ENCODE assay signal across 21 mouse cellular contexts in genomic region chr15:38608207-38608870, GRCm38 (mm10).
DNase-seq lines count a peak whose midpoint lies in the region; ATAC-seq and TF ChIP-seq lines count a peak whose summit lies in the region.
"Had no signal": no experiment of that assay in that cellular context is flagged by ENCODE, and none has a peak within 500 bp of the region (broad histone marks: within the 10 kb centered on the region; RNA-seq: fewer than 3 reads in every experiment).

No protein-coding gene starts in this region.

- no peak for TF ChIP-seq POLR2A in brain, embryonic 14.5 days (IDR thresholded peaks at IDR 0.05; ENCODE audit: borderline replicate concordance, extremely low read depth, insufficient read depth, insufficient read length, poor library complexity, severe bottlenecking)

- H3K27ac ChIP-seq in neural tube, embryonic 14.5 days (ENCODE audit: low read depth, low read length): no peak overlapping the region; the same call in 1 of the 2 replicates
- H3K27ac ChIP-seq: embryonic facial prominence, embryonic 13.5 days; forebrain, embryonic 12.5 days; gastrocnemius, adult 2 months; heart, embryonic 13.5 days; hindbrain, embryonic 13.5 days had no signal

- no peak overlapping the region for H3K4me2 ChIP-seq in neural tube, embryonic 14.5 days (ENCODE audit: low read depth, low read length)
- H3K4me2 ChIP-seq: embryonic facial prominence, embryonic 13.5 days; forebrain, embryonic 12.5 days; heart, embryonic 13.5 days; hindbrain, embryonic 13.5 days had no signal

- no peak for TF ChIP-seq CTCF in brain, embryonic 14.5 days (IDR thresholded peaks at IDR 0.05; ENCODE audit: borderline replicate concordance, extremely low read depth, insufficient read depth, insufficient read length)

- no peaks in the 10 kb centered on the region for H3K36me3 ChIP-seq in neural tube, embryonic 14.5 days (ENCODE audit: control insufficient read depth, insufficient read depth, low read length)
- H3K36me3 ChIP-seq: embryonic facial prominence, embryonic 13.5 days; forebrain, embryonic 12.5 days; heart, embryonic 13.5 days; hindbrain, embryonic 13.5 days had no signal

- H3K27me3 ChIP-seq in neural tube, embryonic 14.5 days (ENCODE audit: control insufficient read depth, insufficient read depth, low read length): no peaks in the 10 kb centered on the region
- H3K27me3 ChIP-seq: embryonic facial prominence, embryonic 13.5 days; forebrain, embryonic 12.5 days; heart, embryonic 13.5 days; hindbrain, embryonic 13.5 days had no signal

- H3K4me1 ChIP-seq in neural tube, embryonic 14.5 days (ENCODE audit: control insufficient read depth, insufficient read depth, low read length): no peaks in the 10 kb centered on the region
- H3K4me1 ChIP-seq: embryonic facial prominence, embryonic 13.5 days; forebrain, embryonic 12.5 days; hindbrain, embryonic 13.5 days had no signal

- no peak overlapping the region for H3K9ac ChIP-seq in neural tube, embryonic 14.5 days (replicated peaks; ENCODE audit: low read depth, low read length)
- H3K9ac ChIP-seq: embryonic facial prominence, embryonic 13.5 days; forebrain, embryonic 12.5 days; heart, embryonic 13.5 days; hindbrain, embryonic 13.5 days had no signal

- peak; percentile 16 to 34 for DNase-seq in layer of hippocampus, adult 18-20 months (ENCODE audit: low spot score in 2 of 2)
- no peak for DNase-seq in layer of hippocampus, postnatal 10 days (ENCODE audit: low spot score in 2 of 2)
- peak; percentile 20 for DNase-seq in right cerebral cortex, adult 18-20 months
- DNase-seq in right cerebral cortex, postnatal 10 days (ENCODE audit: low spot score in 2 of 2): no peak
- DNase-seq in brain, embryonic 14.5 days (ENCODE audit: low read depth): peak; percentile 12
- DNase-seq in spleen, adult 12 weeks (ENCODE audit: low spot score): no peak
- DNase-seq: adrenal gland, adult 8-10 months; adrenal gland, postnatal 36 days; cerebellum, adult 11-12 months; cerebellum, adult 9-11 months; cerebellum, postnatal 36 days; gastrocnemius, adult 2 months; gastrocnemius, postnatal 25 days; heart, adult 11 months; heart, postnatal 36 days had no signal

- WGBS in neural tube, embryonic 14.5 days: 64% methylated on average over 6 of the region's 6 CpGs

- H3K4me3 ChIP-seq in neural tube, embryonic 14.5 days (ENCODE audit: low read depth, low read length): no peak overlapping the region
- H3K4me3 ChIP-seq: embryonic facial prominence, embryonic 13.5 days; forebrain, embryonic 12.5 days; gastrocnemius, adult 2 months; heart, embryonic 13.5 days; hindbrain, embryonic 13.5 days had no signal

- H3K9me3 ChIP-seq in neural tube, embryonic 14.5 days (ENCODE audit: control insufficient read depth, low read length): no peaks in the 10 kb centered on the region
- H3K9me3 ChIP-seq: embryonic facial prominence, embryonic 13.5 days; hindbrain, embryonic 13.5 days had no signal

- ATAC-seq in neural tube, embryonic 14.5 days (ENCODE audit: low read depth): peak; percentile 41
- ATAC-seq: forebrain, embryonic 16.5 days had no signal

Comparison
In these comparisons a context has a peak if more than half of its experiments do, and no peak if none do; other contexts are left out.
1. DNase-seq: peak in layer of hippocampus, adult 18-20 months (2 of 2), right cerebral cortex, adult 18-20 months (single experiment) and brain, embryonic 14.5 days (single experiment); none in layer of hippocampus, postnatal 10 days (0 of 2), right cerebral cortex, postnatal 10 days (0 of 2) and spleen, adult 12 weeks (single experiment).